Mouse (Mus musculus) forebrain, embryonic 15.5 days (tissue): ENCODE measurements around the gene Pkmyt1. TPM values are rescaled to one million over a fixed set of nuclear protein-coding genes. Genes with fewer than 3 reads are reported as not detected.
"Not testable (repeated sequence)": the region's sequence is repeated elsewhere in the genome, so short reads cannot be mapped to it uniquely, and the experiment has no call there.

ENCODE experiments used
- ATAC-seq: fragments of 200-750 bp; cut with Nextera tagmentation; replicated peaks from 2 replicates; pipeline ENCODE4 v1.8.0; 2017; ENCODE audit warnings: mild to moderate bottlenecking, moderate TSS enrichment, moderate library complexity
- H3K27ac ChIP-seq: fragments of 300-500 bp; sonication (generic); replicated peaks from 2 replicates; pipeline ENCODE4 v1.5.1; 2015; ENCODE audit warnings: mild to moderate bottlenecking, inconsistent platforms
- H3K27me3 ChIP-seq: fragments of 300-500 bp; sonication (generic); 2 replicates; pipeline ENCODE4 v1.6.1; 2015; ENCODE audit warnings: inconsistent platforms
- H3K36me3 ChIP-seq: fragments of 300-500 bp; sonication (generic); 2 replicates; pipeline ENCODE4 v1.6.1; 2015; ENCODE audit warnings: mild to moderate bottlenecking, inconsistent platforms
- H3K4me1 ChIP-seq: fragments of 300-500 bp; sonication (generic); 2 replicates; pipeline ENCODE4 v1.6.1; 2015; ENCODE audit warnings: inconsistent platforms
- H3K4me2 ChIP-seq: fragments of 300-500 bp; sonication (generic); replicated peaks from 2 replicates; pipeline ENCODE4 v1.6.1; 2015; ENCODE audit warnings: mild to moderate bottlenecking, inconsistent platforms
- H3K4me3 ChIP-seq: fragments of 300-500 bp; sonication (generic); 2 replicates; pipeline ENCODE4 v1.5.1; 2015; ENCODE audit warnings: mild to moderate bottlenecking, inconsistent platforms
- H3K9ac ChIP-seq: fragments of 300-500 bp; sonication (generic); replicated peaks from 2 replicates; pipeline ENCODE4 v1.6.1; 2015; ENCODE audit warnings: mild to moderate bottlenecking, inconsistent platforms
- H3K9me3 ChIP-seq: fragments of 300-500 bp; sonication (generic); 2 replicates; pipeline ENCODE4 v1.6.1; 2016; ENCODE audit warnings: inconsistent platforms
- WGBS: fragments of 180-500 bp; shearing (Covaris S2); methylation state at CpG from one replicate; pipeline ENCODE4 v1.1.7; 2015; ENCODE audit warnings: mixed read lengths; 5-methylcytosine and 5-hydroxymethylcytosine counted together
- polyA plus RNA-seq: library from polyadenylated mRNA; unstranded; fragments of >200 nt; fragmentation: Nextera tagmentation; extraction: Ambion mirVana; gene quantifications from 2 replicates; pipeline ENCODE4 v1.2.1, GENCODE M21; 2015

The Pkmyt1 gene
- polyA plus RNA-seq, 1 experiment from 2014 or later: 26.7 TPM

DNA sequence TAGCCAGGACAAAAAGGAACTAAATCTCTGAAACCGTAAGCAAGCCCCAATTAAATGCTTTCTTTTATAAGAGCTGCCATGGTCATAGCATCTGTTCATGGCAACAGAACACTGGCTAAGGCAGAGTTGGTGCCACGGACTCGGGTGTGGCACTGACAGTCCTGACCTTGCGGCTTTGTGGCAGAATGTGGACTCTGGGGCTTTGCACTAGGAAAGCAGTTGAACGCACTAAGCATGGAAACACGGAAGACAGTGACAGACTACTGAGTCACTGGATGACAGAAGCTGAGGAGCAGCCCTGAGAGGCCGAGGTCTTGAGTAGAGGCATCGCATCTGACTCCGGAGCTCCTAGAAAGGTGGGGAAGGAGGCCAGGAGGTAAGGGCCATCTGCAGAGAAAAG, 31.4 kb downstream of the Pkmyt1 start:
- Histone ChIP-seq H3K27me3 (no peaks in the 10 kb centered on the region), H3K27ac (no peak overlapping the region), H3K36me3 (peaks cover 89% of the 10 kb centered on the region), H3K4me3 (no peak overlapping the region), H3K4me2 (no peak overlapping the region), H3K9ac (no peak overlapping the region), H3K4me1 (no peaks in the 10 kb centered on the region), H3K9me3 (no peaks in the 10 kb centered on the region)
- no peak for ATAC-seq
- WGBS: 94% methylated on average over 9 of the region's 9 CpGs

DNA sequence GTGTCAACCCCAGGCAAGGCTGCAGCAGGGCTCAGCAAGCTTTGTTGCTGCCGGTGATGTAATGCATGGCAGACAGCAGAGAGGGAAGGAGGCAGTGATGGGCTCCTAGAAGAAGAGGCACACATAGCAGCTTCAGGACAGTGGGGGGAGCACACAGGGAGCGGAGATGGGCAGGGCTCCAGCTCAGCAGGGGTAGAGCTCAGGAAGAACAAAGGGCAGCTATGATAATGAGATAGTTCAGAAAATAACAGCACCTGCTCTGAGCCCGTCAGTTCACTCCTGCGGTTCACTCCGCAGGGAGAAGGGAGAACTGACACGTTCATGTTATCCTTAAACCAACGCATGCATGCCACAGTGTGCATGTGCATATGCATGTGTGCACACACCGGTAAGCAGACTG, 32.7 kb downstream of the Pkmyt1 start:
- H3K36me3 ChIP-seq: peaks cover 77% of the 10 kb centered on the region

DNA sequence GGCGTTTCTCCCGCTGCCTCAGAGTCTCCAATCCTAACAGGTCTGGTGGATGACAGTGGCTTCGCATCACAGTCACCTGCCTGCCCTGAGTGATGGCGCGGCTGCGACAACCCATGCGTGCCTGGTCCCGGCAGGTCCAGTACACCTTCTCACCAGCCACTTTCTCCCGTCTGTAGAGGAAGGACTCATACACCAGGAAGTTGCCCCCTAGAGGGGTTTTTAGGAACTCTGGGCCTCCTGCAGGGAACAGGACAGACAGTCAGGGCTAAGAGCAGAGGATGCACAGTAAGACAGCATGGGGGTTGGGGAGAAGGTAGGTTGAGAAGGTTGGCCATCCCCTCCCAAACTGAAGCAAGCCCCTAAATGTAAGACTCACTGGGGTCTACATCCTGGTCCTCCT, 34.1 kb downstream of the Pkmyt1 start:
- no peak overlapping the region for H3K9ac ChIP-seq
- no peak overlapping the region for H3K4me2 ChIP-seq
- WGBS: 93% methylated on average over 9 of the region's 9 CpGs
- H3K9me3 ChIP-seq: no peaks in the 10 kb centered on the region
- no peak overlapping the region for H3K27ac ChIP-seq
- H3K4me3 ChIP-seq: no peak overlapping the region
- H3K27me3 ChIP-seq: no peaks in the 10 kb centered on the region
- no peaks in the 10 kb centered on the region for H3K4me1 ChIP-seq
- H3K36me3 ChIP-seq: peaks cover 65% of the 10 kb centered on the region
- ATAC-seq: no peak

More for the DNA sequence above, 32.7 kb downstream of the Pkmyt1 start:
- no peak overlapping the region for H3K4me2 ChIP-seq
- 62% methylated on average over 8 of the region's 8 CpGs for WGBS
- H3K27me3 ChIP-seq: no peaks in the 10 kb centered on the region
- H3K9ac ChIP-seq: no peak overlapping the region
- H3K27ac ChIP-seq: no peak overlapping the region
- no peaks in the 10 kb centered on the region for H3K9me3 ChIP-seq
- ATAC-seq: no peak
- no peaks in the 10 kb centered on the region for H3K4me1 ChIP-seq
- H3K4me3 ChIP-seq: no peak overlapping the region

DNA sequence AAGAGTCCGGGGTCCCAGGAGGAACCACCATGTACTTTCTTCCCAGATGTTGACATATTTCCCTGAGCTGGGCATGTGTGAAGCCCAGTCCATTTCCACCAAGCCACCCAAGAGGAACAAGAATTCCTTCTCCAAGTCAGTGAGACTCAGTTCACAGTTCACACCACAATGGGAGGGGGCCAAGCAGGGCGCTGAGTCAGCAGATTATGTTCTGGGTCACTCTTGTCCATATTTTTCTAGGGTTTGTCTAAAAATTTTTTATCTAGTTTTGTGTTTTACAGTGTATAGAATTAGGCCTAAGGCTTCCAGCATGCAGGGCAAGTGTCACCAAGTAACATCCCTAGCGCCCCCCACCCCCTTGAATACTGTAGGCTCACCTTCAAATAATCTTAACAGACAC, 35.0 kb downstream of the Pkmyt1 start:
- no peak for ATAC-seq

DNA sequence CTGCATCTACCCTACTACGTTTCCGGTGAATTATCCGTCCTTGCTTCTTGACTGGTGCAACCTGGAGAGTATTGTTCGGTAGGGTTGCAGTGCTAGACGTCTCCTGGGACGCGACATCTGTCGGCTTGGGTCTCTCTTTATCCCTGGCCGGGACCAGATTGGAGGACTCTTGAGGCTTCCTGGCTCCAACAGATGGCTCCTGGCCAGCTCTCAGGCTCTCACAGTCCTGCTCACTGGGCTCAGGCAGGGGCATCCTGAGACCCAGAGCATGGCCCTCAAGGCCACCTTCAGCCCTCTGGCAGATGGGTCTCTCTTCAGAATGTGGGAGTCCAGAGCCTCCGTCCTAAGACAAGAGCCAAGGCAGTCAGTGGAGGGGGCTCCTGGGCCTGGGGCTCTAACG, 36.8 kb downstream of the Pkmyt1 start:
- Histone ChIP-seq H3K4me2 (no peak overlapping the region), H3K4me3 (no peak overlapping the region), H3K9me3 (no peaks in the 10 kb centered on the region), H3K36me3 (peaks cover 38% of the 10 kb centered on the region), H3K27me3 (no peaks in the 10 kb centered on the region), H3K27ac (no peak overlapping the region), H3K4me1 (no peaks in the 10 kb centered on the region), H3K9ac (no peak overlapping the region)
- 0 out of 2 replicates have a peak, but pooled peaks have one; percentile 42 for ATAC-seq
- 79% methylated on average over 11 of the region's 11 CpGs for WGBS

More for the DNA sequence above, 35.0 kb downstream of the Pkmyt1 start:
- Histone ChIP-seq H3K4me1 (no peaks in the 10 kb centered on the region), H3K9ac (no peak overlapping the region), H3K27ac (no peak overlapping the region), H3K36me3 (peaks cover 56% of the 10 kb centered on the region), H3K9me3 (no peaks in the 10 kb centered on the region), H3K27me3 (no peaks in the 10 kb centered on the region), H3K4me3 (no peak overlapping the region), H3K4me2 (no peak overlapping the region)
- WGBS: 100% methylated on average over 3 of the region's 3 CpGs

DNA sequence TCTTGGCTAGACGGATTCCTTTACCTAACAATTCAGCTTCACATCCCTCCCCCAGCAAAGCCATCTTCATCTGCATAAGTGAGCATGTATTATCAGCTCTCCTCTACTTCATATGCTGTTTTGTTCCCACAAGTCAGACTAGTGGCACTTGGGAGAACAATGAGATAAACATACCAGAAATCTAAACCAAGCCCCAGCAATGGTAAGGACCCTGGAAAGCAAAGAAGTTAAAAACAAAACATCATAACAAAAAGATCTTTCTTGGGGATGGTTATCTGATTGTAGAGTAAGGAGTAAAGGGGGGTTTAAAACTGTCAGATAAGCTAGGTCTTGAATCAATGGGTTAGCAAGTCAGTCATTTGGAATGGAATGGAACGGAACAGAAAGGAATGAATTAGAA, 44.4 kb downstream of the Pkmyt1 start:
- Histone ChIP-seq H3K27me3 (no peaks in the 10 kb centered on the region), H3K9ac (peak overlapping the region; percentile 98), H3K4me3 (peak overlapping the region; percentile 96), H3K4me1 (peaks cover 21% of the 10 kb centered on the region), H3K27ac (peak overlapping the region; percentile 85), H3K36me3 (no peaks in the 10 kb centered on the region; the same call in 1 of the 2 replicates), H3K4me2 (peak overlapping the region; percentile 50), H3K9me3 (no peaks in the 10 kb centered on the region)
- WGBS: 10% methylated on average over 2 of the region's 2 CpGs
- ATAC-seq: no peak

DNA sequence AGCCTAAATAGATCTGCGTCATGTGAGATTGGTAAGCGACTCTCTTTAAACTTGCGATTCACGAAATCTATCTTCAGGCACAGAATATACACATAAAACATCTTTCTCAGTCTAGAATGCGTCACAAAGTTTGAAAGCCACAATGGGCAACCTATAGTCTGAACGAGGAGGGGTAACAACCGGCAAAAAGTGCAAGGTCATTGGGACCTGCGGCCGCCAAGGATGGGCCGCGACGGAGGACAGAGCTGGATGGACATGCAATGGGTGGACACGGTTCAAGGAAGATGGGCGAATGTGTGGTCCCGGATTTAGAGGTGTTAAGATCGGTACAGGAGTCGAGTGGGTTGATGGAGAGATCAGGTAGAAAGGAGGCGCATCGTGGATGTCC, 44.8 kb downstream of the Pkmyt1 start:
- peak overlapping the region; percentile 98 for H3K9ac ChIP-seq
- H3K4me2 ChIP-seq: peak overlapping the region; percentile 50
- 0% methylated on average over 19 of the region's 19 CpGs for WGBS
- peak overlapping the region; percentile 96 for H3K4me3 ChIP-seq
- peaks cover 21% of the 10 kb centered on the region for H3K4me1 ChIP-seq
- no peaks in the 10 kb centered on the region for H3K9me3 ChIP-seq
- no peak for ATAC-seq
- no peaks in the 10 kb centered on the region for H3K27me3 ChIP-seq
- H3K27ac ChIP-seq: peak overlapping the region; percentile 85
- no peaks in the 10 kb centered on the region; the same call in 1 of the 2 replicates for H3K36me3 ChIP-seq

DNA sequence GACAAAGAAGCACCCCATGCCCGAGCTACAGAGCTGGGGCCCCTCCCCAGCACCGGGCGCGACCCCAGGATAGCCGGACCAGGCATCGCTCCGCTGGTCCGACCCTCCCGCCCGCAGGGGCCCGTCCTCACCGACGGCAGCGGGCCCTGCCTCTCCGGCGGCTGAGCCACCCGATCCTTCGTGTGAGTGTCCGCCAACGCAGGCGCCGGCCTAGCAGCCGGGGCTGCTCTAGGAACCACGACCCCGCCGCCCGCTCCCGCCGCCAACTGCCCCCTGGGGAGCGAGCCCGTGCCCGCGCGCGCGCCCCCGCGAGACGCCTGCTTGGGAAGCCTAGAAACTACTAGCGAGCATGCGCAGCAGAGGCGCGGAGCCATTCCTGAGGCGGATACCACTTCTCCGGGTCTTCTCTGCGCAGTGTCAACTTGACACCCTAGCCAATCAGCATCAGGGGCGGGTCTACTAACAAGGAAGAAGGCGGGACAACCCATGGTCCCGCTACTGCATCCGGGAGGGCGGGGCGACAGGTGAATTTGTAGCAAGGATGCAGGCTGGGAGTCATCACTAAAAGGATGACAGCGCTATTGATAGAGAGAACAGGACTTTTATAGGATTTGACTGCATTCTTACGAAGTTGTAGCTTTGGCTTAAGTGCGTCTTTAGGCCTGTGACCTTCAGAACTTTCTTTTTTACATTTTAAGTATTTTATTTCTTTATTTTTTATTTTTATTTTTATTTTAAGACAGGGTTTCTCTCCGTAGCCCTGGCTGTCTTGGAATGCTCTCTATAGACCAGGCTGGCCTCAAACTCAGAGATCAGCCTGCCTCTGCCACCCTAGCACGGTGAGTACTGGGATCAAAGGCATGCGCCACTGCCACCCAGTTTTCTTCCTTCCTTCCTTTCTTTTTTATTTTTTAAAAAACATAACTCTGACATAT, 45.4 kb downstream of the Pkmyt1 start, which contains the start of gene Flywch1:
TSS of gene Flywch1 (minus strand) at position 319 of the 935 bp plus-strand sequence.
- H3K4me2 ChIP-seq: peak within 1 kb of the TSS; percentile 50
- H3K36me3 ChIP-seq: no peaks in the 10 kb centered on the region; the same call in 1 of the 2 replicates
- peaks cover 21% of the 10 kb centered on the region for H3K4me1 ChIP-seq
- no peaks in the 10 kb centered on the region for H3K27me3 ChIP-seq
- peak; percentile 99 for ATAC-seq
- H3K9me3 ChIP-seq: no peaks in the 10 kb centered on the region
- 4% methylated on average over 58 of the region's 58 CpGs for WGBS
- peak within 1 kb of the TSS; percentile 85 for H3K27ac ChIP-seq
- peak within 1 kb of the TSS; percentile 96 for H3K4me3 ChIP-seq
- peak within 1 kb of the TSS; percentile 98 for H3K9ac ChIP-seq

DNA sequence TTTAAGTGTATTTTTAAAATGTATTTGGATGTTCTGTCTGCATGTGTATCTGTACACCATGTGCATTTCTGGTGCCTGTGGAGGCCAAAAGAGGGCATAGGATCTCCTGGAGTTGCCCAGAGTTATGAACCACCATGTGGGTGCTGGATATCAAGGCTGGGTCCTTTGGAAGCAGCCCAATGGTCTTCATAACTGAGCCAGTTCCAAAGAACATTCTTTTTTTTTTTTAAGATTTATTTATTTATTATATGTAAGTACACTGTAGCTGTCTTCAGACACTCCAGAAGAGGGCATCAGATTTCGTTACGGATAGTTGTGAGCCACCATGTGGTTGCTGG, 46.1 kb downstream of the Pkmyt1 start:
- Histone ChIP-seq H3K4me1 (peaks cover 21% of the 10 kb centered on the region), H3K4me3 (peak overlapping the region; percentile 96), H3K4me2 (peak overlapping the region; percentile 50), H3K27ac (peak overlapping the region; percentile 56)
- WGBS: 85% methylated on average over 2 of the region's 2 CpGs
- not testable (repeated sequence) for H3K27me3 ChIP-seq, H3K9me3 ChIP-seq, H3K9ac ChIP-seq, ATAC-seq, H3K36me3 ChIP-seq

DNA sequence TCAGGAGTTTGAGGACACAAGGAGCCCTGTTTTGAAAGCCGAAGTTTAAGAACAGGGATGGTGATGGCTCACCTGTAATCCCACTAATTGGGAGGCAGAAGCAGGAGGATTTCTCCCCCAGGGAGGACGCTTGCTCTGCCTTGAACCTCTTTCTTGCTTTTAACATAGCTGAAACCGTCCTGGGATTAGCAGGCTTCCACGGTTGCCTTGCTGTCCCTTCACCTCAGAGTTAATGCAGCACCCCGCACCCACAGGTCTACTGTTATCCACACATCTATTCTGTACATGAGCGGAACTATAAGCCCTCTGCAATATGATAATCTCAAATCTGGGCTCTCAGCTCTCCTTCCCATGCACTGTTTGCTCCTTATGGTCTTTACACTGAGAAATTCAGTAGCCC, 47.5 kb downstream of the Pkmyt1 start:
- no peak for ATAC-seq
- Histone ChIP-seq H3K4me3 (no peak overlapping the region), H3K4me1 (peaks cover 21% of the 10 kb centered on the region), H3K9me3 (no peaks in the 10 kb centered on the region), H3K9ac (no peak overlapping the region), H3K36me3 (no peaks in the 10 kb centered on the region), H3K27me3 (no peaks in the 10 kb centered on the region), H3K4me2 (no peak overlapping the region), H3K27ac (no peak overlapping the region)
- 77% methylated on average over 6 of the region's 6 CpGs for WGBS

DNA sequence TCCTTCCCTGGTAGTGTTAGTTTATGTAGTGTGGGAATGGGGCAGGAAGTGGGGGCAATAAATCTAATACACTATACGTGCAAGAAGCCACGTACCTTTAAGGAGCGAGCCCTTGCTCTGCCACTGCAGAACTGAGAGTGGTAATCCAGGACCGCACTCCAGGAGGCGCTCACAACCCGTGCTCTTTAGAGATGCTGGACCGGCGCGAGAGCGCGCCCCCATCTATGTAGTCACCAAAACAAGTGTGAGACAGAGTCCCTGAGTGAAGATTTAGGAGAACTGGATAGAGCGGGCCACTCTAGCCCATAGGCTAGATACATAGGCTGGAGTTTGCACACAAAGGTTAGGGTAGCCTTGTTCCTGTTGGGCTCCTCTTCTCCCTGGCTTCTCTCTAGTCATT, 48.0 kb downstream of the Pkmyt1 start:
- Histone ChIP-seq H3K27me3 (no peaks in the 10 kb centered on the region), H3K9ac (no peak overlapping the region), H3K9me3 (no peaks in the 10 kb centered on the region), H3K27ac (no peak overlapping the region), H3K4me3 (no peak overlapping the region), H3K36me3 (no peaks in the 10 kb centered on the region), H3K4me1 (peaks cover 21% of the 10 kb centered on the region), H3K4me2 (no peak overlapping the region)
- ATAC-seq: no peak
- WGBS: 5% methylated on average over 12 of the region's 12 CpGs

DNA sequence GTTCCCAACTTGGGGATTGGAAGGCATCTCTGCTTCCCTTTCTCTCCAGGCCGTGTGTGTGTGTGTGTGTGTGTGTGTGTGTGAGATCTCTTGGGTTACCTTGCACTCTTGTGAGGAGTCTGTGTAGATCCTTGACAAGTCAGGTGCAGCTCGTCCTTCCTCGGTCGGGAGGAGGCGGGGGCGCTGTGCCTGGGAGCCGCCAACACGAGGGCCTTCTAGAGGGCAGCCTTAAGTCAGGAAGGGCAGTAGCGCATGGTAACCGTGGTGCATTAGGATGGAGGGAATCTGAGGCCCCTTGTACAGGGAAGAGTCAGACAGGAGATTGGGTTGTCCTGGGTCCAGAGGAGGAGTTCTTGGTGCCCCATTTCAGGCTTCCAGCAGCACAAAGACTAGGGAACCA, 50.1 kb downstream of the Pkmyt1 start:
- Histone ChIP-seq H3K4me1 (peaks cover 8% of the 10 kb centered on the region), H3K9ac (no peak overlapping the region), H3K36me3 (no peaks in the 10 kb centered on the region), H3K9me3 (no peaks in the 10 kb centered on the region), H3K4me2 (no peak overlapping the region), H3K27ac (no peak overlapping the region), H3K27me3 (no peaks in the 10 kb centered on the region), H3K4me3 (no peak overlapping the region)
- 81% methylated on average over 10 of the region's 10 CpGs for WGBS
- ATAC-seq: no peak
